9 mouse cellular contexts compared by ENCODE assay signal in genomic region chr16:30969266-30970064, GRCm38 (mm10).
A peak's percentile ranks its signal among the peaks of the same experiment; 100 is the strongest.
DNase-seq lines count a peak whose midpoint lies in the region; ATAC-seq and TF ChIP-seq lines count a peak whose summit lies in the region.
"Had no signal": no experiment of that assay in that cellular context is flagged by ENCODE, and none has a peak within 500 bp of the region (broad histone marks: within the 10 kb centered on the region; RNA-seq: fewer than 3 reads in every experiment).

No protein-coding gene starts in this region.

- no peak for TF ChIP-seq CTCF in liver, adult 2 months (IDR thresholded peaks at IDR 0.05; ENCODE audit: low read depth, low read length)

- peak; percentile 60; the same call in 1 of the 2 replicates for ATAC-seq in forebrain, embryonic 12.5 days (ENCODE audit: low FRiP score)
- ATAC-seq in forebrain, embryonic 13.5 days: no peak
- peak; percentile 43 for ATAC-seq in hindbrain, embryonic 14.5 days (ENCODE audit: low FRiP score)
- ATAC-seq in midbrain, embryonic 14.5 days (ENCODE audit: low FRiP score, low TSS enrichment): no peak

- no peak overlapping the region for H3K4me2 ChIP-seq in forebrain, embryonic 12.5 days
- no peak overlapping the region for H3K4me2 ChIP-seq in forebrain, embryonic 13.5 days
- H3K4me2 ChIP-seq in hindbrain, embryonic 14.5 days (replicated peaks): no peak overlapping the region
- H3K4me2 ChIP-seq in midbrain, embryonic 14.5 days (ENCODE audit: low read length): no peak overlapping the region
- H3K4me2 ChIP-seq: embryonic facial prominence, embryonic 13.5 days had no signal

- H3K27me3 ChIP-seq in forebrain, embryonic 12.5 days: 0 out of 2 replicates have a peak, but pooled peaks cover 3% of the 10 kb centered on the region
- H3K27me3 ChIP-seq in forebrain, embryonic 13.5 days: no peaks in the 10 kb centered on the region
- no peaks in the 10 kb centered on the region for H3K27me3 ChIP-seq in hindbrain, embryonic 14.5 days (ENCODE audit: control insufficient read depth, insufficient read depth, low read length)
- H3K27me3 ChIP-seq in liver, adult 2 months (ENCODE audit: control insufficient read depth, insufficient read depth, low read length): no peaks in the 10 kb centered on the region
- H3K27me3 ChIP-seq in midbrain, embryonic 14.5 days (ENCODE audit: control insufficient read depth, insufficient read depth, low read length): no peaks in the 10 kb centered on the region
- H3K27me3 ChIP-seq: embryonic facial prominence, embryonic 13.5 days had no signal

- peak; percentile 43 for DNase-seq in adrenal gland, adult 8-10 months
- DNase-seq in hindbrain, embryonic 14.5 days (ENCODE audit: low spot score): no peak
- peak; percentile 97 for DNase-seq in liver, adult 2 months (ENCODE audit: extremely low read depth, low read depth, low spot score)
- DNase-seq in midbrain, embryonic 14.5 days: peak; percentile 44
- DNase-seq in natural killer cell, adult 2 months (ENCODE audit: low spot score in 2 of 2): no peak
- DNase-seq in B cell, adult 2 months: no peak

- no peak overlapping the region; the same call in 1 of the 2 replicates for H3K9ac ChIP-seq in forebrain, embryonic 12.5 days
- no peak overlapping the region for H3K9ac ChIP-seq in forebrain, embryonic 13.5 days
- H3K9ac ChIP-seq in hindbrain, embryonic 14.5 days: no peak overlapping the region
- H3K9ac ChIP-seq in liver, adult 2 months (ENCODE audit: low read depth, low read length): peak overlapping the region; percentile 50
- no peak overlapping the region for H3K9ac ChIP-seq in midbrain, embryonic 14.5 days (replicated peaks; ENCODE audit: low read length)
- H3K9ac ChIP-seq: embryonic facial prominence, embryonic 13.5 days had no signal

- H3K4me1 ChIP-seq in forebrain, embryonic 12.5 days: peaks cover 9% of the 10 kb centered on the region
- H3K4me1 ChIP-seq in forebrain, embryonic 13.5 days: peaks cover 4% of the 10 kb centered on the region; the same call in 1 of the 2 replicates
- peaks cover 21% of the 10 kb centered on the region for H3K4me1 ChIP-seq in hindbrain, embryonic 14.5 days (replicated peaks; ENCODE audit: control insufficient read depth, insufficient read depth, low read length)
- peaks cover 37% of the 10 kb centered on the region for H3K4me1 ChIP-seq in liver, adult 2 months (ENCODE audit: control insufficient read depth, insufficient read depth, low read length)
- no peaks in the 10 kb centered on the region for H3K4me1 ChIP-seq in midbrain, embryonic 14.5 days (ENCODE audit: control insufficient read depth, insufficient read depth, low read length)

- H3K36me3 ChIP-seq in forebrain, embryonic 12.5 days (replicated peaks): no peaks in the 10 kb centered on the region
- H3K36me3 ChIP-seq in forebrain, embryonic 13.5 days (ENCODE audit: poor library complexity, severe bottlenecking): no peaks in the 10 kb centered on the region
- no peaks in the 10 kb centered on the region for H3K36me3 ChIP-seq in hindbrain, embryonic 14.5 days (replicated peaks; ENCODE audit: control insufficient read depth, insufficient read depth)
- no peaks in the 10 kb centered on the region for H3K36me3 ChIP-seq in liver, adult 2 months (ENCODE audit: control insufficient read depth, insufficient read depth, low read length)
- no peaks in the 10 kb centered on the region for H3K36me3 ChIP-seq in midbrain, embryonic 14.5 days (ENCODE audit: control insufficient read depth, insufficient read depth, low read length)
- H3K36me3 ChIP-seq: embryonic facial prominence, embryonic 13.5 days had no signal

- no peak for TF ChIP-seq POLR2A in liver, adult 2 months (IDR thresholded peaks at IDR 0.05; ENCODE audit: extremely low read depth, insufficient read depth, low read length)

- H3K4me3 ChIP-seq in forebrain, embryonic 12.5 days (replicated peaks): no peak overlapping the region
- no peak overlapping the region for H3K4me3 ChIP-seq in forebrain, embryonic 13.5 days
- no peak overlapping the region for H3K4me3 ChIP-seq in hindbrain, embryonic 14.5 days (replicated peaks; ENCODE audit: low read length)
- H3K4me3 ChIP-seq in liver, adult 2 months (ENCODE audit: insufficient read depth, low read depth, low read length): no peak overlapping the region
- H3K4me3 ChIP-seq in midbrain, embryonic 14.5 days (replicated peaks; ENCODE audit: low read depth, low read length): no peak overlapping the region
- H3K4me3 ChIP-seq: embryonic facial prominence, embryonic 13.5 days had no signal

- H3K27ac ChIP-seq in forebrain, embryonic 12.5 days: no peak overlapping the region
- no peak overlapping the region for H3K27ac ChIP-seq in forebrain, embryonic 13.5 days
- no peak overlapping the region for H3K27ac ChIP-seq in hindbrain, embryonic 14.5 days
- H3K27ac ChIP-seq in liver, adult 2 months (replicated peaks; ENCODE audit: insufficient read depth, low read depth, low read length): peak overlapping the region; percentile 88
- no peak overlapping the region for H3K27ac ChIP-seq in midbrain, embryonic 14.5 days (replicated peaks; ENCODE audit: low read depth, low read length)
- H3K27ac ChIP-seq: embryonic facial prominence, embryonic 13.5 days had no signal

- H3K79me2 ChIP-seq in liver, adult 2 months (ENCODE audit: control insufficient read depth, insufficient read depth, low read length): 0 out of 2 replicates have a peak, but pooled peaks cover 3% of the 10 kb centered on the region

- WGBS in forebrain, embryonic 12.5 days: 78% methylated on average over 18 of the region's 18 CpGs
- 79% methylated on average over 18 of the region's 18 CpGs for WGBS in forebrain, embryonic 13.5 days
- 60% methylated on average over 18 of the region's 18 CpGs for WGBS in hindbrain, embryonic 14.5 days
- WGBS in liver, adult 2 months: 31% methylated on average over 18 of the region's 18 CpGs
- WGBS in midbrain, embryonic 14.5 days: 61% methylated on average over 18 of the region's 18 CpGs

- H3K9me3 ChIP-seq in forebrain, embryonic 12.5 days: no peaks in the 10 kb centered on the region
- no peaks in the 10 kb centered on the region for H3K9me3 ChIP-seq in forebrain, embryonic 13.5 days (replicated peaks)
- no peaks in the 10 kb centered on the region for H3K9me3 ChIP-seq in hindbrain, embryonic 14.5 days (ENCODE audit: control insufficient read depth, low read length)
- H3K9me3 ChIP-seq in midbrain, embryonic 14.5 days (ENCODE audit: control insufficient read depth, low read length): no peaks in the 10 kb centered on the region

Comparison
In these comparisons a context has a peak if more than half of its experiments do, and no peak if none do; other contexts are left out.
1. ATAC-seq: peak in forebrain, embryonic 12.5 days (single experiment) and hindbrain, embryonic 14.5 days (single experiment); none in forebrain, embryonic 13.5 days (single experiment) and midbrain, embryonic 14.5 days (single experiment).
2. DNase-seq: peak in adrenal gland, adult 8-10 months (single experiment), liver, adult 2 months (single experiment) and midbrain, embryonic 14.5 days (single experiment); none in hindbrain, embryonic 14.5 days (single experiment), natural killer cell, adult 2 months (0 of 2) and B cell, adult 2 months (0 of 2).